Mouse (Mus musculus): ENCODE data around the gene Gria1. TPM values are rescaled to one million over a fixed set of nuclear protein-coding genes. Genes with fewer than 3 reads are reported as not detected.
A peak's percentile ranks its signal among the peaks of the same experiment; 100 is the strongest.

Gria1 gene
- polyA plus RNA-seq, 1 experiment from 2014 or later: 0.99 TPM

DNA sequence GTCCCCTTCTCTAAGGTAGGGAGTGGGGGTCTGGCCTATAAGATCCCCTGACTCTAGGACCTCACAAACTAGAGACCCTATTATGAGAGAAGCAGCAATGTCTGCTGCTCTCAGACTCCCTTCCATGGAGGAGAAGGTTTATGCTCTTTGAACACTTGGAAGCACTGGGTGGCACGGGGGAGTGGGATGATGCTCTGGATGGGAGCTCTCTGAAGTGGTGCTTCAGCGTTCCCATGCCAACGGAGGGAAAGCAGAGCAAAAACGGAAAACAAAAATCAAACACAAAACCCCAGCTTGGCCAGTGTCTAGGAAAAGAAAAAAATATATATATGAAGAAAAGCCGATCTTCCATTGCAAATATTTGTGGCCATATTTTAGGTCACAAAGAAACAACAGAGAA, 33.0 kb downstream of the Gria1 start:
- Histone ChIP-seq H3K4me3 (ENCODE audit: low read length) (no peak overlapping the region), H3K4me1 (ENCODE audit: insufficient read depth, low read length) (no peaks in the 10 kb centered on the region), H3K4me2 (replicated peaks; ENCODE audit: low read depth, low read length) (no peak overlapping the region), H3K9ac (replicated peaks; ENCODE audit: low read length) (no peak overlapping the region), H3K27me3 (ENCODE audit: insufficient read depth, low read length) (no peaks in the 10 kb centered on the region), H3K9me3 (ENCODE audit: low read length) (no peaks in the 10 kb centered on the region), H3K36me3 (ENCODE audit: insufficient read depth, low read length) (no peaks in the 10 kb centered on the region), H3K27ac (ENCODE audit: low read length) (no peak overlapping the region)
- WGBS: 76% methylated on average over 5 of the region's 5 CpGs
- ATAC-seq (ENCODE audit: low FRiP score, low TSS enrichment): no peak

DNA sequence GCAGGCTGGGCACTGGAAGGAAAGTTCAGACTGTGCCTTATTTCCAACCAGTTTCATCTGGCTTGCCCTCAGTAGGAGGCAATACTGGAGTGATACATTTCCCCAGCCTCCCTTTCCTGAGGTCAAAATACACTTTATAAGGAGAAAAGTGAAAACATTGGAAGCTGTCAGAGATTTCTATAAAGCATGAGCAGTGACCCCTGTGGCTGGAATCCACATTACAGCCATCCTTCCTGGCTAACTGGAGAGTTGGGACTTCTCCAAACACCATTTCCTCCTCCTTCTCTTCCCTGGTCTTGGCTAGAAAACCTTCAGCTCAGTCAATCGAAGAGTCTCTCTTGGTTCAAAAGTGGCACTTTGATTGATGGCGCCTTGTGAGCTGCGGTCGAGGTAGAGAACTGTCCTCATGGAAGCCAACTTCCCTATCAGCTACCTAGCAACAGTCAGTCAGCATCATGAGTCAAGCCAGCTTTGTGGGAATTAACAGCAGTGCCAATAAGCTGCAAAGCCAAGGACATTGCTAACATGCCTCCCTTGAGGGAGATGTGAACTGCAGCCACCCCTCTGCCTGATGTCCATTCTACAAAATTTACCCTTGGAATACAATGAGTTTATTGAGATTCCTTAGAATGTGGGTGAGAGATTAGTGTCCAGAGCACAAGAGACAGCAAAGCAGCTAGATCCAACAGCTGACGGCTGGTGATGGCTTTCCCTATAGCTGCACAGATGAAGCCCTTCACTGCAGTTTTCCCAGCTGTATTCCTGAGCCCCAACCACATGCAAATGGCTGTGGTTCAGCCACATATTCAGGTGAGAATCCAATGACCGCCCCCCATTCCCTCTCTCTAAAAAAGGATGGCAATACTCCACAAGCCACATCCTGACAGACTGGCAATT, 40.7 kb downstream of the Gria1 start:
- no peak for ATAC-seq (ENCODE audit: low FRiP score, low TSS enrichment)
- Histone ChIP-seq H3K27me3 (ENCODE audit: insufficient read depth, low read length) (no peaks in the 10 kb centered on the region), H3K4me1 (ENCODE audit: insufficient read depth, low read length) (no peaks in the 10 kb centered on the region), H3K27ac (ENCODE audit: low read length) (no peak overlapping the region), H3K4me3 (ENCODE audit: low read length) (no peak overlapping the region), H3K9ac (replicated peaks; ENCODE audit: low read length) (no peak overlapping the region), H3K36me3 (ENCODE audit: insufficient read depth, low read length) (no peaks in the 10 kb centered on the region), H3K4me2 (replicated peaks; ENCODE audit: low read depth, low read length) (no peak overlapping the region), H3K9me3 (ENCODE audit: low read length) (no peaks in the 10 kb centered on the region)
- WGBS: 65% methylated on average over 6 of the region's 6 CpGs

DNA sequence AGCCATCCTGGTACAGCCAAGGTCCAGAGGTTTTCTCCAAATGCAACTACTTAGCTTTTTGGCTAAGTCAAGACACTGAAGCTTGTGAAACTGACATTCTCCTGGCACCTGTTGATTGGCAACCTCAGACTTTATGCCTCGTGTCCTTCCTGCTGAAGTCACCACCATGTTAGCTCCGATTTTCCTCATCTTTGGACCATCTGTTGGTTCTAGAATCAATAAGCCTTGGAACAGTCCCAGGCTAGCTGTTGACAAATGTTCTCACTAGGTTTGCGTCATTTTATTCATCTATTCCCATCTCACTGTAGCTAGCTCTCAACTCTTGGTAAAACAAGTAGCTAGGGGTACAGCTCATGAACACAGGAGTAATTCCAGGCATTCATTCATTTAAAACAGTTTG, 51.3 kb downstream of the Gria1 start:
- H3K4me2 ChIP-seq (replicated peaks; ENCODE audit: low read depth, low read length): no peak overlapping the region
- no peaks in the 10 kb centered on the region for H3K27me3 ChIP-seq (ENCODE audit: insufficient read depth, low read length)
- no peak for ATAC-seq (ENCODE audit: low FRiP score, low TSS enrichment)
- no peak overlapping the region for H3K9ac ChIP-seq (replicated peaks; ENCODE audit: low read length)
- H3K36me3 ChIP-seq (ENCODE audit: insufficient read depth, low read length): no peaks in the 10 kb centered on the region
- no peaks in the 10 kb centered on the region for H3K9me3 ChIP-seq (ENCODE audit: low read length)
- H3K4me3 ChIP-seq (ENCODE audit: low read length): no peak overlapping the region
- no peaks in the 10 kb centered on the region for H3K4me1 ChIP-seq (ENCODE audit: insufficient read depth, low read length)
- 90% methylated on average over 3 of the region's 3 CpGs for WGBS
- H3K27ac ChIP-seq (ENCODE audit: low read length): no peak overlapping the region

DNA sequence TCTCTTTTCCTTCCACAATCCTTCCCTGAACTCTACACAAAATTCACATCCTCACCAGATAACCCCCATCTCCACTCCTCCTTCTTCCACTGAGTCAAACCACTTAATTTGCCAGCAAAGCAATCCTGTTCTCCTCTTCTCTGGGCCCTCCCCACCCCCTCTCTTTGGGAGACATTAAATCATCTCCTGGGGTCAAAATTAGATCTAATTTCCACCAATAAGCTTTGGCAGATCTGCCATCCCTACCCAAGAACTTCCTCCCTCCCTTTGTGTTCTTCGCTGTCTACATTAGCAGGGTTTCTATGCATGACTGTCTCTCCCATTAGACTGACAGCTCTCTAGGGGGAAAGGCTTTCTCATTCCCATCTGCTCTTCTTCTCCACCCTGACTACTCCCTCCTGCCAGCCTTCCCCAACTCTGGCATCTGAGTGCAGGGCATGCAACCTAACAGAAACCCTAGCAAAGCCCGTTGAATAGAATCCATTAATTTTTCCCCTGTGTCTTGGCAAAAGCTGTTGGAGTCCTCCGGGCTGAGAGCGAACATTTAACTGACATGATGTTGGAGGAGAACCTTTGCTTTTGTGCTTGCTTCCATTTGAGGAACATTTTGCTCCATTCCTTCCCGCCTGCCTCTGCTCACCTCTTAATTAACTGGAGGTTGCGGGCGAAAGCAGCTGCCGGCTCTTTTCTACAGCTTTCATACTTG, 59.2 kb downstream of the Gria1 start:
- Histone ChIP-seq H3K27ac (ENCODE audit: low read length) (no peak overlapping the region), H3K4me1 (ENCODE audit: insufficient read depth, low read length) (no peaks in the 10 kb centered on the region), H3K4me3 (ENCODE audit: low read length) (no peak overlapping the region), H3K9me3 (ENCODE audit: low read length) (no peaks in the 10 kb centered on the region), H3K27me3 (ENCODE audit: insufficient read depth, low read length) (no peaks in the 10 kb centered on the region), H3K9ac (replicated peaks; ENCODE audit: low read length) (no peak overlapping the region), H3K36me3 (ENCODE audit: insufficient read depth, low read length) (no peaks in the 10 kb centered on the region), H3K4me2 (replicated peaks; ENCODE audit: low read depth, low read length) (no peak overlapping the region)
- no peak for ATAC-seq (ENCODE audit: low FRiP score, low TSS enrichment)
- 88% methylated on average over 8 of the region's 8 CpGs for WGBS

DNA sequence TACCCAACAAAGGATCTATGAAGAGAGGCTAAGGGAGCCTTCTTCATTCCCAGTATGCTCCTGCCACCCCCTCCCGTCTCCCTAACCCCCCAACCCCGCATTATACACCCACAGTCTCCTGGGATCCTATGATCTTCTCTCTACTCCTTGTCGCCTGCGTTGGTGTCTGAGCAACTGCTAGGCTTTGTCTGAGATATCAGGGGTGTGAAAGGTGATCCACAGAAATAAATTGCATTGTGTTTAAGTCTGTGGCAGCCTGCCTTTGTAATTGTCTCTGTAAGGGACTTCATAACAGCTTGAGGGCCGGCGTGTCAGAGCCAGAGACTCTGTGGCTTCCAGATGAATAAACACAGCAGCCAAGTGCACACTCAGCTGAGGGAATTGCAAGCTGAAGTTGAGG, 61.0 kb downstream of the Gria1 start:
- Histone ChIP-seq H3K9ac (replicated peaks; ENCODE audit: low read length) (no peak overlapping the region), H3K36me3 (ENCODE audit: insufficient read depth, low read length) (no peaks in the 10 kb centered on the region), H3K27me3 (ENCODE audit: insufficient read depth, low read length) (no peaks in the 10 kb centered on the region), H3K9me3 (ENCODE audit: low read length) (no peaks in the 10 kb centered on the region), H3K4me2 (replicated peaks; ENCODE audit: low read depth, low read length) (no peak overlapping the region), H3K4me3 (ENCODE audit: low read length) (no peak overlapping the region), H3K27ac (ENCODE audit: low read length) (no peak overlapping the region), H3K4me1 (ENCODE audit: insufficient read depth, low read length) (no peaks in the 10 kb centered on the region)
- ATAC-seq (ENCODE audit: low FRiP score, low TSS enrichment): no peak
- WGBS: 59% methylated on average over 6 of the region's 6 CpGs

DNA sequence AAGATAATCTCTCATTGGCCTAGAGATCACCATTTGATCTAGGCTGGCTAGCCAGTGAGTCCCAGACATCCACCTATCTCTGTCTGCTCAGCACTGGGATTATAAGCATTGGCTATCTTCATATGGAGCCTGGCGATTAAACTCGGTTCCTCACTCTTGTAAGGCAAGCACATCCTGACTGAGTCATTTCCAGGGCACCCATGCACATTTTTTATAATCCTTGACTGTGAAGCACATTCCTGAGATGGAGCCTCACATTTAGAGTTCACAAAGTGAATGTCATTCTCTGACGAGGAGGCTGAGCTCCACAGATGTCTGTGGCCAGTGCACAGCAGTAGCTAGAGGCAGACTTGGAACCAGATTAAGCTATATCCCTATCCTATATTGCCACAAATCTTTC, 68.2 kb downstream of the Gria1 start:
- Histone ChIP-seq H3K36me3 (ENCODE audit: insufficient read depth, low read length) (no peaks in the 10 kb centered on the region), H3K27me3 (ENCODE audit: insufficient read depth, low read length) (no peaks in the 10 kb centered on the region), H3K27ac (ENCODE audit: low read length) (no peak overlapping the region), H3K9me3 (ENCODE audit: low read length) (no peaks in the 10 kb centered on the region), H3K9ac (replicated peaks; ENCODE audit: low read length) (no peak overlapping the region), H3K4me3 (ENCODE audit: low read length) (no peak overlapping the region), H3K4me2 (replicated peaks; ENCODE audit: low read depth, low read length) (no peak overlapping the region), H3K4me1 (ENCODE audit: insufficient read depth, low read length) (no peaks in the 10 kb centered on the region)
- WGBS: 72% methylated on average over 3 of the region's 3 CpGs
- ATAC-seq (ENCODE audit: low FRiP score, low TSS enrichment): no peak

DNA sequence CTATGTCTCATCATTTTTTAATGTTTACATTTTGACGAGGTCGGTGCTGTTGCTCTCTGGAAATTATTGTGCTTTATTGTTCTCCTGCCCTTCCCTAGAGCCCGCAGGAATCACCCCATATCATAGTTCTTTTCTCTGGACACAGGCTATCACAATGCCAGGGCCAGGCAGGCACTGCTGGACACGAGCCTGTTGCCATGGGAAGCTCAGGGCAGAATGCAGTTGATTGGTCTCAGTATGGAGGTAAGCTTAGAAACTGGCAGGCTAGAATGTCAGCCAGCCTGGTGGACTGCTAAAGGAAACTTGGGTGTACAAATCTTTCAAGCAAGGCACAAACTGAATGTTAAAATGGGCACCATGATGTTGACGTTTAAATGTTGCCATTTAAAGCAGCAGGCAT, 78.3 kb downstream of the Gria1 start:
- Histone ChIP-seq H3K27me3 (ENCODE audit: insufficient read depth, low read length) (no peaks in the 10 kb centered on the region), H3K4me3 (ENCODE audit: low read length) (no peak overlapping the region), H3K4me1 (ENCODE audit: insufficient read depth, low read length) (no peaks in the 10 kb centered on the region), H3K27ac (ENCODE audit: low read length) (no peak overlapping the region), H3K36me3 (ENCODE audit: insufficient read depth, low read length) (no peaks in the 10 kb centered on the region), H3K4me2 (replicated peaks; ENCODE audit: low read depth, low read length) (no peak overlapping the region), H3K9ac (replicated peaks; ENCODE audit: low read length) (no peak overlapping the region), H3K9me3 (ENCODE audit: low read length) (no peaks in the 10 kb centered on the region)
- 86% methylated on average over 5 of the region's 5 CpGs for WGBS
- no peak for ATAC-seq (ENCODE audit: low FRiP score, low TSS enrichment)

DNA sequence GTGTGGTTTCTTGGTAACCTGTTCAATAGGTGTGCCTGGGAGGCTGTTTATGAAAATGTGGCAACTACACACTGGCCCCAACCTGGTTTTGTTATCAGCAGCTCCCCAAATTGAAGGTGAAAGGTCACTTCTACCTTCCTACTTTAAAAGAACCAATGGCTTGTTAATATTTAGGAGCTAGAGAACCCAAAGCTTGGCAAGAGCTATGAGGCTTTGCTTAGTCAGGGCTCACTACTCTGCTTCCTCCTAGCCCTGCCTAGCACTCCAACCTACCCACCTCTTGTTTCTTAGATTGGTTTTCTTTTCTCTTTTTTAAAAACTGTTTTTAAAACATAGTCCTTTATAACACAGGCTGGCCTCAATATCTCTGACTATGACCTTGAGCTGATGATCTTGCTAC, 79.5 kb downstream of the Gria1 start:
- Histone ChIP-seq H3K27me3 (ENCODE audit: insufficient read depth, low read length) (no peaks in the 10 kb centered on the region), H3K27ac (ENCODE audit: low read length) (no peak overlapping the region), H3K4me3 (ENCODE audit: low read length) (no peak overlapping the region), H3K36me3 (ENCODE audit: insufficient read depth, low read length) (no peaks in the 10 kb centered on the region), H3K9ac (replicated peaks; ENCODE audit: low read length) (no peak overlapping the region), H3K9me3 (ENCODE audit: low read length) (no peaks in the 10 kb centered on the region), H3K4me2 (replicated peaks; ENCODE audit: low read depth, low read length) (no peak overlapping the region), H3K4me1 (ENCODE audit: insufficient read depth, low read length) (no peaks in the 10 kb centered on the region)
- no peak for ATAC-seq (ENCODE audit: low FRiP score, low TSS enrichment)

DNA sequence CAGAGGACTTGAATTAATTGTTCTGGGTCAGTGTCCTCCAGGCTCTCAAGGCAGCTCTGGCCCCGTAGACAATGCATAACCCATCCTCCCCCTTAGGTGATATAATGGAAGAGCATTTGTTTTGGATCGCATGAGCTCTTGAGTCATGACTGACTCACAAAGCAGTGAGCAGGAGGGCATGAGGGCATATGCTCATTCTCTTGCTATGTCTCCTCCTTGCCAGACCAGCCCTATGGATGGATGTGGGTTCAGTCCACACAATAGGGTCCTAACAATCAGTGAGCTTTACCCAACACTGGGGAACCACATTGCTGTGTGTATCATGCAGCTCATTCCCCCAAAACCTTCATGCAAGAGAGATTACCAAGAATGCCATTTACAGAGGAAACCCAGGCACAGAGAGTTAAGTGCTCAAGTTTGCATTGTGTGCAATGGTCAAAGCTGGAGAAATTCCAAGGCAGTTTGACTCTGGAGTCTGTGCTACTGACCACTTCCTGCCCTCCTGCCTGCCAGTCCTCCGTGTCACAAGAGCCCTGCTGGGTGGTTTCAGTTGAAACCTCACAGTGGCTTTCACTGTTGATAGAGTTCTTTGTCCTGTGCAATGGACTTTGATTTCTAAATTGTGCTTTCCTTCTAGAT, 80.2 kb downstream of the Gria1 start:
- 50% methylated on average over 3 of the region's 3 CpGs for WGBS
- no peak overlapping the region for H3K9ac ChIP-seq (replicated peaks; ENCODE audit: low read length)
- no peaks in the 10 kb centered on the region for H3K9me3 ChIP-seq (ENCODE audit: low read length)
- H3K4me2 ChIP-seq (replicated peaks; ENCODE audit: low read depth, low read length): no peak overlapping the region
- H3K27me3 ChIP-seq (ENCODE audit: insufficient read depth, low read length): no peaks in the 10 kb centered on the region
- no peak overlapping the region for H3K27ac ChIP-seq (ENCODE audit: low read length)
- no peak for ATAC-seq (ENCODE audit: low FRiP score, low TSS enrichment)
- no peak overlapping the region for H3K4me3 ChIP-seq (ENCODE audit: low read length)
- H3K36me3 ChIP-seq (ENCODE audit: insufficient read depth, low read length): no peaks in the 10 kb centered on the region
- no peaks in the 10 kb centered on the region for H3K4me1 ChIP-seq (ENCODE audit: insufficient read depth, low read length)

DNA sequence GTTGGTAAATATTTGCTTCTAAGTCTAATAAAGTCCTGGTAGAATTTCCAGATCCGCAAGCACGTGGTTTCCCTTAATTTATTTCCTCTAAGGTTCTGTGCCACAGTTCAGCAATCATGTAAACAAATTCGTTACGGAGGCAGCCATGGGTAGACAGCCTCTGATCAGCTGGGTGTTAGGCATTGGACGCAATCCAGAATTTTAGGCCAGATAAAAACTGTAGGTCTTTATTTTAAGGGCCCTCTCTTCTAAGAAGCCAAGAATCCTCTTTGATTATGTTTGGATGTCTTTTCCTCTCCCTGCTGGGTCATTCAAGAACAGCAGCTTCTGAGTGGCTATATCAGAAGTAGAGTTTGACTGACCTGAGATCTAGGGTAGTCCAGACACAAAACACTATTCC, 89.3 kb downstream of the Gria1 start:
- Histone ChIP-seq H3K27me3 (ENCODE audit: insufficient read depth, low read length) (no peaks in the 10 kb centered on the region), H3K27ac (ENCODE audit: low read length) (no peak overlapping the region), H3K4me1 (ENCODE audit: insufficient read depth, low read length) (peaks cover 5% of the 10 kb centered on the region; the same call in 1 of the 2 replicates), H3K36me3 (ENCODE audit: insufficient read depth, low read length) (no peaks in the 10 kb centered on the region), H3K4me2 (replicated peaks; ENCODE audit: low read depth, low read length) (no peak overlapping the region), H3K4me3 (ENCODE audit: low read length) (no peak overlapping the region), H3K9me3 (ENCODE audit: low read length) (no peaks in the 10 kb centered on the region), H3K9ac (replicated peaks; ENCODE audit: low read length) (no peak overlapping the region)
- ATAC-seq (ENCODE audit: low FRiP score, low TSS enrichment): peak; percentile 42; the same call in 1 of the 2 replicates
- 34% methylated on average over 5 of the region's 5 CpGs for WGBS

Data from kidney, embryonic 16.5 days (tissue).